Mouse (Mus musculus) hindbrain, embryonic 16.5 days (tissue): ENCODE data around the gene Pdzk1. TPM values are rescaled to one million over a fixed set of nuclear protein-coding genes. Genes with fewer than 3 reads are reported as not detected.

Source experiments
- ATAC-seq: fragments of 200-750 bp; cut with Nextera tagmentation; 2 replicates; pipeline ENCODE4 v1.8.0; 2017; ENCODE audit warnings: moderate TSS enrichment, moderate library complexity
- H3K27ac ChIP-seq: fragments of 300-500 bp; sonication (generic); 2 replicates; pipeline ENCODE4 v1.5.1; 2014; ENCODE audit warnings: low read depth, mild to moderate bottlenecking, control low read depth, low read length, moderate library complexity
- H3K27me3 ChIP-seq: fragments of 300-500 bp; sonication (generic); replicated peaks from 2 replicates; pipeline ENCODE4 v1.6.1; 2014; ENCODE audit warnings: low read length; ENCODE audit not compliant: control insufficient read depth, insufficient read depth
- H3K36me3 ChIP-seq: fragments of 300-500 bp; sonication (generic); 2 replicates; pipeline ENCODE4 v1.6.1; 2014; ENCODE audit warnings: mild to moderate bottlenecking, low read length, moderate library complexity, mixed read lengths; ENCODE audit not compliant: control insufficient read depth, insufficient read depth
- H3K4me1 ChIP-seq: fragments of 300-500 bp; sonication (generic); 2 replicates; pipeline ENCODE4 v1.6.1; 2014; ENCODE audit warnings: low read depth, low read length; ENCODE audit not compliant: control insufficient read depth, insufficient read depth
- H3K4me2 ChIP-seq: fragments of 300-500 bp; sonication (generic); 2 replicates; pipeline ENCODE4 v1.6.1; 2014; ENCODE audit warnings: mild to moderate bottlenecking, low read length, control low read depth, moderate library complexity
- H3K4me3 ChIP-seq: fragments of 300-500 bp; sonication (generic); 2 replicates; pipeline ENCODE4 v1.5.1; 2014; ENCODE audit warnings: mild to moderate bottlenecking, low read length, control low read depth, moderate library complexity
- H3K9ac ChIP-seq: fragments of 300-500 bp; sonication (generic); 2 replicates; pipeline ENCODE4 v1.6.1; 2014; ENCODE audit warnings: low read depth, mild to moderate bottlenecking, control low read depth, low read length, moderate library complexity
- H3K9me3 ChIP-seq: fragments of 300-500 bp; sonication (generic); 2 replicates; pipeline ENCODE4 v1.6.1; 2014; ENCODE audit warnings: mild to moderate bottlenecking, low read length, moderate library complexity; ENCODE audit not compliant: control insufficient read depth
- WGBS: fragments of 180-500 bp; shearing (Covaris S2); extraction: QIAGEN DNeasy Blood & Tissue Kit; methylation state at CpG from one replicate; pipeline ENCODE4 v1.1.7; 2014; 5-methylcytosine and 5-hydroxymethylcytosine counted together
- polyA plus RNA-seq: library from polyadenylated mRNA; unstranded; fragments of >200 nt; fragmentation: Nextera tagmentation; extraction: Ambion mirVana; gene quantifications from 2 replicates; pipeline ENCODE4 v1.2.1, GENCODE M21; 2015

Pdzk1 gene
- polyA plus RNA-seq, 1 experiment from 2014 or later = 0.15 TPM

DNA sequence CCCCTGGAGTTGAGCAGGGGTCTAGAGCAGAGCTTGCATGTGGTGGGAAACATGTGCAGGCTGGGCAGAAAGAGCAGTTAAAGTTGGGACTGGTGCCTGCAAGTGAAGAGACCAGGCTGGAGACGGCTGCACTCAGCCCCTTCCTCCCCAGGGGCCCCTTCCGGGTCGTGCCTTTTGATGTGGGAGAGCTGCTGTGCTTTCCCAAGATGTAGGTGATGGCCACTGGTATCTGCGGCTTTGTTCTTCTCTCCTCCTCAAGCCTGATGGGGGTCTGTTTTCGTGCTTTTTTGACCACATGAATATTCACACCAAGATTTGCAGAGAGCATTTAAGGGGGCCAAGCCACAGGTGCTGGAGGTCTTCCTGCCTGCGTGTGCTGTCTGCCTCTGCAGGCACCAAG lies 18.6 kb downstream of the Pdzk1 start:
- Histone ChIP-seq H3K27ac (no peak overlapping the region), H3K4me3 (no peak overlapping the region), H3K9me3 (no peaks in the 10 kb centered on the region), H3K4me1 (no peaks in the 10 kb centered on the region), H3K4me2 (no peak overlapping the region), H3K27me3 (no peaks in the 10 kb centered on the region), H3K36me3 (no peaks in the 10 kb centered on the region), H3K9ac (no peak overlapping the region)
- no peak for ATAC-seq
- WGBS = 44% methylated on average over 6 of the region's 6 CpGs

GRCm38 (mm10) chr3:96848470-96848869 lies 19.4 kb downstream of the Pdzk1 start:
- WGBS = 90% methylated on average over 7 of the region's 8 CpGs
- no peak overlapping the region for H3K4me3 ChIP-seq
- no peaks in the 10 kb centered on the region for H3K9me3 ChIP-seq
- no peaks in the 10 kb centered on the region for H3K27me3 ChIP-seq
- no peaks in the 10 kb centered on the region for H3K36me3 ChIP-seq
- no peak overlapping the region for H3K4me2 ChIP-seq
- no peak for ATAC-seq
- H3K27ac ChIP-seq = no peak overlapping the region
- no peak overlapping the region for H3K9ac ChIP-seq
- no peaks in the 10 kb centered on the region for H3K4me1 ChIP-seq

DNA sequence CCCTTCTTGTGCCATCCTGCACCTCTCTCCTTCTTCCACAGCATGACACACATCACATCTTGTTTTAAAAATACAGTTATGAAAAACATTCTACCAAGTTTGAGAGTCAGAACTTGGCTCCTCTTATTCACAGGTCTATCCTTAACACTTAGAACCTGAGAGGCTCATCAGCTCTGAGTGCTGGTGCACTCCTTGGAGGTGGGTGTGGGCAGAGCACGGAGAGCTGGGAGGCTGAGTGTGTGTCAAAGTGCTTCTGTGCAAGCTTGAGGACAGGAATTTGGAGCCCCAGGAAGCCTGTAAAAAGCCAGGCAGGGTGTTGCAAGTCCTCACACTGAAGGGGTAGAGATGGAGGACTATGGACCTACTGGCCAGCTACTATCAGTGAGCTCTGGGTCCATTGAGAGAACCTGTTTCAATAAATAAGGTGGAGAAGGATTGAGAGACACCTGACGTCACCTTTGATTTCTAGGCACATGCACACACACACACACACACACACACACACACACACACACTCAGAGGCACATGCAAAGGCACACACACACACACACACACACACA lies 20.2 kb downstream of the Pdzk1 start:
- WGBS = 87% methylated on average over 2 of the region's 2 CpGs
- ATAC-seq = no peak

GRCm38 (mm10) chr3:96852561-96852960 lies 23.5 kb downstream of the Pdzk1 start:
- H3K9me3 ChIP-seq = no peaks in the 10 kb centered on the region
- H3K9ac ChIP-seq = no peak overlapping the region
- ATAC-seq = no peak
- H3K36me3 ChIP-seq = no peaks in the 10 kb centered on the region
- 86% methylated on average over 6 of the region's 6 CpGs for WGBS
- no peak overlapping the region for H3K27ac ChIP-seq
- no peak overlapping the region for H3K4me3 ChIP-seq
- H3K4me2 ChIP-seq = no peak overlapping the region
- H3K4me1 ChIP-seq = no peaks in the 10 kb centered on the region
- H3K27me3 ChIP-seq = no peaks in the 10 kb centered on the region

More for the DNA sequence above, 20.2 kb downstream of the Pdzk1 start:
- no peaks in the 10 kb centered on the region for H3K9me3 ChIP-seq
- H3K27ac ChIP-seq = no peak overlapping the region
- H3K4me3 ChIP-seq = no peak overlapping the region
- H3K27me3 ChIP-seq = no peaks in the 10 kb centered on the region
- no peak overlapping the region for H3K9ac ChIP-seq
- no peaks in the 10 kb centered on the region for H3K4me1 ChIP-seq
- H3K36me3 ChIP-seq = no peaks in the 10 kb centered on the region
- H3K4me2 ChIP-seq = no peak overlapping the region

DNA sequence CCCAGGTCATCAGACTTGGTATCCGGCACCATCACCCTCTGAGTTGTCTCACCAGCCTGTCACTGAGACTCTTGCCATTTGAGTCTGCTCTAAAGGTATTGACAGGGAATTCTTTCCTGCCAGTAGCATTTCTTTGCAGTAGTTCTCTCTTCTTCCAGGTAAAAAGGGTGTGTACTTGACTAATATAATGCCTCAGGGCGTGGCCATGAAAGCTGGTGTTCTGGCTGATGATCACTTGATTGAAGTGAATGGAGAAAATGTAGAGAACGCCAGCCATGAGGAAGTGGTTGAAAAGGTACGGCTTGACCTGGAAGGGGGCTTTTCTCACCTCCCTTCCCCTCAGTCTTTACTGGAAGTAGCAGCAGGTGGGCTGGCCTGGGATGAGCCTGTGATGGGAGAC lies 25.3 kb downstream of the Pdzk1 start:
- Histone ChIP-seq H3K36me3 (no peaks in the 10 kb centered on the region), H3K9me3 (no peaks in the 10 kb centered on the region), H3K4me3 (no peak overlapping the region), H3K9ac (no peak overlapping the region), H3K4me2 (no peak overlapping the region), H3K27me3 (no peaks in the 10 kb centered on the region), H3K4me1 (no peaks in the 10 kb centered on the region), H3K27ac (no peak overlapping the region)
- 89% methylated on average over 4 of the region's 4 CpGs for WGBS
- no peak for ATAC-seq

- Histone ChIP-seq H3K36me3 (no peaks in the 10 kb centered on the region; the same call in 1 of the 2 replicates), H3K27ac (no peak overlapping the region), H3K4me2 (no peak overlapping the region), H3K9me3 (no peaks in the 10 kb centered on the region), H3K4me1 (no peaks in the 10 kb centered on the region), H3K4me3 (no peak overlapping the region), H3K9ac (no peak overlapping the region), H3K27me3 (no peaks in the 10 kb centered on the region)
- no peak for ATAC-seq
- 88% methylated on average over 3 of the region's 3 CpGs for WGBS
Observed at GRCm38 (mm10) chr3:96855833-96856232, 26.7 kb downstream of the Pdzk1 start.

DNA sequence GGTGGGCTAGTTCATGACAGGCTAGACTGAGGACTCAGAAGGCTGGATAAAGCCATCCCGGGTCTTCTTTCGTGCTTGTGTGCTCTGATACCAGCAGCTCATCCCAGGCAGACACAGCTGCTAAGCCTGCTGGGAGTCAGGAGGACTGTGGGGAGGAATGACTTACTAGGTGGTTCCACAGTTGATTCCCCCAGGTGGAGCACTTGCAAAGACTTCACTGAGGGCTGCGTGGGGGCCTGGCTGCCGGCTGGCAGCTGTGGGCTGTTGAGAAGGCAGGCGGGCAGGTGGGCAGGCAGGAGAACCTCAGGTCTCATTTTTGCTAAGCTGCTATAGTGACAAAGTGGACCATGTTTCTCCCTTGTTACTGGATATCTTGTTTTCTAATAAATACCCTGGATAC lies 31.4 kb downstream of the Pdzk1 start:
- no peak overlapping the region for H3K4me2 ChIP-seq
- WGBS = 97% methylated on average over 5 of the region's 5 CpGs
- no peak for ATAC-seq
- no peaks in the 10 kb centered on the region; the same call in 1 of the 2 replicates for H3K36me3 ChIP-seq
- no peaks in the 10 kb centered on the region for H3K9me3 ChIP-seq
- no peaks in the 10 kb centered on the region for H3K27me3 ChIP-seq
- no peak overlapping the region for H3K4me3 ChIP-seq
- no peak overlapping the region for H3K27ac ChIP-seq
- H3K9ac ChIP-seq = no peak overlapping the region
- H3K4me1 ChIP-seq = no peaks in the 10 kb centered on the region

GRCm38 (mm10) chr3:96867863-96868262 lies 38.8 kb downstream of the Pdzk1 start:
- no peaks in the 10 kb centered on the region for H3K9me3 ChIP-seq
- no peaks in the 10 kb centered on the region for H3K4me1 ChIP-seq
- H3K4me3 ChIP-seq = no peak overlapping the region
- H3K27ac ChIP-seq = no peak overlapping the region
- no peak for ATAC-seq
- H3K36me3 ChIP-seq = peaks cover 26% of the 10 kb centered on the region
- H3K4me2 ChIP-seq = no peak overlapping the region
- WGBS = 87% methylated on average over 3 of the region's 3 CpGs
- H3K9ac ChIP-seq = no peak overlapping the region
- H3K27me3 ChIP-seq = no peaks in the 10 kb centered on the region

- ATAC-seq = no peak
- H3K4me1 ChIP-seq = no peaks in the 10 kb centered on the region
- H3K9me3 ChIP-seq = no peaks in the 10 kb centered on the region
- no peak overlapping the region for H3K4me3 ChIP-seq
- no peaks in the 10 kb centered on the region for H3K27me3 ChIP-seq
- 97% methylated on average over 8 of the region's 8 CpGs for WGBS
- H3K9ac ChIP-seq = no peak overlapping the region
- H3K4me2 ChIP-seq = no peak overlapping the region
- no peak overlapping the region for H3K27ac ChIP-seq
- H3K36me3 ChIP-seq = peaks cover 28% of the 10 kb centered on the region
Observed at GRCm38 (mm10) chr3:96868566-96868965, 39.5 kb downstream of the Pdzk1 start.

- Histone ChIP-seq H3K36me3 (peaks cover 29% of the 10 kb centered on the region), H3K9ac (no peak overlapping the region), H3K27me3 (no peaks in the 10 kb centered on the region), H3K4me3 (no peak overlapping the region), H3K4me2 (no peak overlapping the region), H3K9me3 (no peaks in the 10 kb centered on the region), H3K27ac (no peak overlapping the region), H3K4me1 (no peaks in the 10 kb centered on the region)
- ATAC-seq = no peak
- WGBS = 88% methylated on average over 7 of the region's 7 CpGs
Observed at GRCm38 (mm10) chr3:96869091-96869490, 40.0 kb downstream of the Pdzk1 start.
